Mouse (Mus musculus): ENCODE measurements around the gene 1700019D03Rik.

- no peak for TF ChIP-seq CTCF (IDR thresholded peaks at IDR 0.05; ENCODE audit: low read depth, low read length)
- TF ChIP-seq POLR2AphosphoS5 (IDR thresholded peaks at IDR 0.05; ENCODE audit: insufficient replicate concordance, low read depth, low read length), result no peak
Observed at GRCm38 (mm10) chr1:52954456-52954855, 65.5 kb downstream of the 1700019D03Rik start.

Data from G1E (cell line).